Mouse (Mus musculus) B cell, adult 67 days (primary cell): ENCODE results near the gene Gm4491. TPM values are rescaled to one million over a fixed set of nuclear protein-coding genes. Genes with fewer than 3 reads are reported as not detected.

ENCODE experiments used
- total RNA-seq, 2 experiments: library from RNA; stranded (reverse); gene quantifications; 4 replicates each; pipeline ENCODE4 v1.2.4; 2023

The Gm4491 gene
- not detected for total RNA-seq

GRCm38 (mm10) chr14:57115823-57116544 is at the start of gene Gm4491:
Gene Gm4491, minus strand, starts transcription at chr14:57115883.

GRCm38 (mm10) chr14:57133161-57133661 is 17.5 kb upstream of the Gm4491 start, which contains the start of gene Gjb6:
Gene Gjb6, minus strand, starts transcription at chr14:57133611.

GRCm38 (mm10) chr14:57104106-57105023 is 11.3 kb downstream of the Gm4491 start, which contains the start of gene Gjb2:
Gene Gjb2, minus strand, starts transcription at chr14:57104702.

Other genes starting within 250 kb of the Gm4491 start
- gene Zmym2, start 229.2 kb downstream of the Gm4491 start, total RNA-seq: 100 to 1,000 TPM; 135 to 144 TPM
- gene Gja3, start 57.8 kb downstream of the Gm4491 start, total RNA-seq: not detected
- not detected for gene Gjb2, start 11.2 kb downstream of the Gm4491 start, total RNA-seq
- gene Gjb6, start 17.7 kb upstream of the Gm4491 start, total RNA-seq: not detected